Mouse (Mus musculus) midbrain, embryonic 13.5 days (tissue): ENCODE data around the gene Gm4491. TPM values are rescaled to one million over a fixed set of nuclear protein-coding genes. Genes with fewer than 3 reads are reported as not detected.
A peak's percentile ranks its signal among the peaks of the same experiment; 100 is the strongest.

Experiments
- ATAC-seq: fragments of 200-750 bp; cut with Nextera tagmentation; 2 replicates; pipeline ENCODE4 v1.8.0; 2017; ENCODE audit warnings: mild to moderate bottlenecking, moderate TSS enrichment, moderate library complexity
- H3K27ac ChIP-seq: fragments of 300-500 bp; sonication (generic); 2 replicates; pipeline ENCODE4 v1.5.1; 2015; ENCODE audit warnings: inconsistent platforms, mild to moderate bottlenecking, moderate library complexity
- H3K27me3 ChIP-seq: fragments of 300-500 bp; sonication (generic); 2 replicates; pipeline ENCODE4 v1.6.1; 2015; ENCODE audit warnings: mild to moderate bottlenecking, inconsistent platforms
- H3K36me3 ChIP-seq: fragments of 300-500 bp; sonication (generic); 2 replicates; pipeline ENCODE4 v1.6.1; 2015; ENCODE audit warnings: mild to moderate bottlenecking, inconsistent platforms
- H3K4me1 ChIP-seq: fragments of 300-500 bp; sonication (generic); replicated peaks from 2 replicates; pipeline ENCODE4 v1.6.1; 2015; ENCODE audit warnings: inconsistent platforms
- H3K4me2 ChIP-seq: fragments of 300-500 bp; sonication (generic); replicated peaks from 2 replicates; pipeline ENCODE4 v1.6.1; 2015; ENCODE audit warnings: moderate library complexity, mild to moderate bottlenecking, inconsistent platforms
- H3K4me3 ChIP-seq: fragments of 300-500 bp; sonication (generic); replicated peaks from 2 replicates; pipeline ENCODE4 v1.5.1; 2015; ENCODE audit warnings: mild to moderate bottlenecking, inconsistent platforms
- H3K9ac ChIP-seq: fragments of 300-500 bp; sonication (generic); replicated peaks from 2 replicates; pipeline ENCODE4 v1.6.1; 2015; ENCODE audit warnings: mild to moderate bottlenecking, inconsistent platforms
- H3K9me3 ChIP-seq: fragments of 300-500 bp; sonication (generic); 2 replicates; pipeline ENCODE4 v1.6.1; 2016; ENCODE audit warnings: mild to moderate bottlenecking, inconsistent platforms
- WGBS: fragments of 180-500 bp; shearing (Covaris S2); methylation state at CpG from one replicate; pipeline ENCODE4 v1.1.7; 2015; 5-methylcytosine and 5-hydroxymethylcytosine counted together
- polyA plus RNA-seq: library from polyadenylated mRNA; unstranded; fragments of >200 nt; fragmentation: Nextera tagmentation; extraction: Ambion mirVana; gene quantifications from 2 replicates; pipeline ENCODE4 v1.2.1, GENCODE M21; 2015

Gene Gm4491
- 0.09 TPM in 1 of 2 replicates, not detected in the other for polyA plus RNA-seq

- H3K4me3 ChIP-seq, result no peak within 1 kb of the TSS
- no peak within 1 kb of the TSS for H3K27ac ChIP-seq
Measured at GRCm38 (mm10) chr14:57115823-57116544, at the start of gene Gm4491. Gene Gm4491, minus strand, starts transcription at chr14:57115883.

DNA sequence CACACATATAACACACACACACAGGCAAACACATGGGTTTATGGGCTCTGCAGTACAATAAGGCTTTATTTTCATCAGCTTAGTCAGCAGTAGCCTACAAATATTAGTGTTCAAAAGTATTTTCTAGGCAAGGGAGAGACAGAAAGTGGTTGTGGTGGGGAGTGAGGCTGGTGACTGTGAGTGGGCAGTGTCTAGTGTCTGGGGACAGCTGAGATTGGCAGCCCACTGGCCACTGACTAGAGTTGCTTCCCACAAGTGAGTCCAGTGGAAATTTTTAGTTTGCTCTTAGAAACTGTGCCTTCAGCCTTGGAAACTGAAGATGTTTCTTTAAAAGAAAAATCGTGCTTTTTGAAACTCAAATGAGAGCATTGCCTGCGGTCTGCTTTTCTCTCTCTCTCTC lies 46.1 kb upstream of the Gm4491 start:
- Histone ChIP-seq H3K4me1 (0 out of 2 replicates have a peak, but pooled peaks cover 4% of the 10 kb centered on the region), H3K36me3 (no peaks in the 10 kb centered on the region), H3K27ac (no peak overlapping the region), H3K9me3 (no peaks in the 10 kb centered on the region), H3K4me3 (no peak overlapping the region), H3K4me2 (no peak overlapping the region), H3K27me3 (no peaks in the 10 kb centered on the region), H3K9ac (no peak overlapping the region)
- ATAC-seq, result no peak
- WGBS, result 80% methylated on average over 2 of the region's 2 CpGs

More at GRCm38 (mm10) chr14:57115823-57116544, at the start of gene Gm4491:
- Histone ChIP-seq H3K4me2 (peak within 1 kb of the TSS; percentile 37), H3K4me1 (peaks cover 12% of the 10 kb centered on the region), H3K27me3 (no peaks in the 10 kb centered on the region), H3K36me3 (no peaks in the 10 kb centered on the region), H3K9me3 (no peaks in the 10 kb centered on the region), H3K9ac (no peak within 1 kb of the TSS)
- ATAC-seq, result peak; percentile 94
- 9% methylated on average over 13 of the region's 13 CpGs for WGBS

DNA sequence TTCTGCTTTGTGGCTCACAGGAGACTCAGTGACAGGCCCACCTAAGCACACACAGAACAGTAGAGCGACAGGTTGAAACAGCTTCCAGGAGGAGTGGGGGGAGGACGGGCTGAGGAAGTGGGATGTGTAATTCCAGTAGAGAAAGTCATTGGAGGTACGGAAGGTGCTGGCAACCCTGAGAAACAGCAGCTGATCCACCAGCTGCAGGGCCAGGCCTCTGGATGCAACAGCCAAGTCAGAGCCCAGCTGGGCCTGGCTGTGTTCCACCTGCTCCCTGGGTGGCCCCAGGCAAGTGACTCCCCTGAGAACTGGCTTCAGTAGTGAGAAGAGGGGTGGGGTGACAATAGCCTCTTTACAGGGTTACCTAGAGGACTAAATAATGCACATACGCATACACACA lies 45.5 kb upstream of the Gm4491 start:
- H3K9me3 ChIP-seq, result no peaks in the 10 kb centered on the region
- no peak for ATAC-seq
- 82% methylated on average over 4 of the region's 4 CpGs for WGBS
- no peak overlapping the region for H3K27ac ChIP-seq
- H3K36me3 ChIP-seq, result no peaks in the 10 kb centered on the region
- H3K4me3 ChIP-seq, result no peak overlapping the region
- H3K4me1 ChIP-seq, result 0 out of 2 replicates have a peak, but pooled peaks cover 4% of the 10 kb centered on the region
- H3K27me3 ChIP-seq, result no peaks in the 10 kb centered on the region
- no peak overlapping the region for H3K4me2 ChIP-seq
- H3K9ac ChIP-seq, result no peak overlapping the region

GRCm38 (mm10) chr14:57154916-57155315 lies 39.2 kb upstream of the Gm4491 start:
- Histone ChIP-seq H3K36me3 (no peaks in the 10 kb centered on the region), H3K9ac (no peak overlapping the region), H3K4me3 (no peak overlapping the region), H3K27me3 (no peaks in the 10 kb centered on the region), H3K4me2 (no peak overlapping the region), H3K9me3 (no peaks in the 10 kb centered on the region), H3K27ac (no peak overlapping the region), H3K4me1 (0 out of 2 replicates have a peak, but pooled peaks cover 10% of the 10 kb centered on the region)
- whole genome bisulfite sequencing, result 47% methylated on average over 6 of the region's 6 CpGs
- no peak for ATAC-seq

- no peak overlapping the region for H3K4me2 ChIP-seq
- H3K4me1 ChIP-seq, result no peaks in the 10 kb centered on the region
- H3K27me3 ChIP-seq, result no peaks in the 10 kb centered on the region
- 72% methylated on average over 4 of the region's 4 CpGs for WGBS
- no peaks in the 10 kb centered on the region for H3K36me3 ChIP-seq
- H3K27ac ChIP-seq, result no peak overlapping the region
- no peak overlapping the region for H3K9ac ChIP-seq
- no peaks in the 10 kb centered on the region for H3K9me3 ChIP-seq
- no peak for ATAC-seq
- H3K4me3 ChIP-seq, result no peak overlapping the region
Measured at GRCm38 (mm10) chr14:57145741-57146140, 30.1 kb upstream of the Gm4491 start.

GRCm38 (mm10) chr14:57135265-57135664 lies 19.6 kb upstream of the Gm4491 start:
- WGBS, result 40% methylated on average over 8 of the region's 8 CpGs
- Histone ChIP-seq H3K27ac (no peak overlapping the region), H3K4me3 (no peak overlapping the region), H3K27me3 (peaks cover 42% of the 10 kb centered on the region), H3K36me3 (no peaks in the 10 kb centered on the region), H3K9ac (no peak overlapping the region), H3K4me2 (no peak overlapping the region), H3K4me1 (peaks cover 13% of the 10 kb centered on the region), H3K9me3 (no peaks in the 10 kb centered on the region)
- ATAC-seq, result no peak

- peak; percentile 71 for ATAC-seq
- 1% methylated on average over 33 of the region's 33 CpGs for WGBS
- Histone ChIP-seq H3K4me1 (peaks cover 13% of the 10 kb centered on the region), H3K9ac (0 out of 2 replicates have a peak within 1 kb of the TSS, but pooled peaks have one; percentile 42), H3K4me3 (peak within 1 kb of the TSS; percentile 43), H3K4me2 (peak within 1 kb of the TSS; percentile 75), H3K9me3 (no peaks in the 10 kb centered on the region), H3K36me3 (no peaks in the 10 kb centered on the region), H3K27ac (no peak within 1 kb of the TSS), H3K27me3 (peaks cover 42% of the 10 kb centered on the region)
Measured at GRCm38 (mm10) chr14:57133161-57133661, 17.5 kb upstream of the Gm4491 start, which contains the start of gene Gjb6. Gene Gjb6, minus strand, starts transcription at chr14:57133611.

GRCm38 (mm10) chr14:57127383-57127782 lies 11.7 kb upstream of the Gm4491 start:
- no peak overlapping the region for H3K4me3 ChIP-seq
- 73% methylated on average over 4 of the region's 4 CpGs for WGBS
- no peak for ATAC-seq

GRCm38 (mm10) chr14:57122295-57122694 lies 6.6 kb upstream of the Gm4491 start:
- Histone ChIP-seq H3K4me3 (no peak overlapping the region), H3K9me3 (no peaks in the 10 kb centered on the region), H3K27ac (no peak overlapping the region), H3K27me3 (no peaks in the 10 kb centered on the region), H3K4me1 (no peaks in the 10 kb centered on the region), H3K36me3 (no peaks in the 10 kb centered on the region), H3K4me2 (no peak overlapping the region), H3K9ac (no peak overlapping the region)
- WGBS, result 85% methylated on average over 7 of the region's 7 CpGs
- no peak for ATAC-seq

More at GRCm38 (mm10) chr14:57127383-57127782, 11.7 kb upstream of the Gm4491 start:
- Histone ChIP-seq H3K9ac (no peak overlapping the region), H3K4me1 (peaks cover under 1% of the 10 kb centered on the region; the same call in 1 of the 2 replicates), H3K27ac (no peak overlapping the region), H3K27me3 (peaks cover 12% of the 10 kb centered on the region), H3K4me2 (no peak overlapping the region), H3K9me3 (no peaks in the 10 kb centered on the region), H3K36me3 (no peaks in the 10 kb centered on the region)

DNA sequence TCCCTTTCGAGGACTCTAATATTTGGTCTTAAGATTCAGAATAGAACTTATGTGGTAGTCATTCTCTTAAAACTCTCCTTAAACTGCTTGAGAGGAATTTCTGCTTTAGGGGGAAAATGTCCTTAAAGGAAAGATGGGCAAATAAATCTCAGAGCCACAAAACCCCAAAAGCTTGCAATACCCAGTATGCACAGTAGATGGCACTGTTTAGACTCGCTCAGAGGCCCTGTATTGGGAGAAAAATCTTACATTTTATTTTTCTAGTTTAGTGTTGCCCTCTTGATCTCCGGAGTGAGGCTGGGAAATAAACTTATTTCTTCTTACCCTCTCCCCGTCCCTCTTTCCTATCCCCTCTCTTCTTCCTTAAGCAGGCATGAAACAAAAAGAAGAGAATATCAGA lies 6.5 kb downstream of the Gm4491 start:
- H3K4me3 ChIP-seq, result no peak overlapping the region
- H3K4me1 ChIP-seq, result peaks cover 11% of the 10 kb centered on the region
- no peak for ATAC-seq
- 5% methylated on average over 4 of the region's 4 CpGs for WGBS
- H3K9me3 ChIP-seq, result no peaks in the 10 kb centered on the region
- no peak overlapping the region for H3K9ac ChIP-seq
- no peak overlapping the region for H3K27ac ChIP-seq
- H3K36me3 ChIP-seq, result no peaks in the 10 kb centered on the region
- H3K27me3 ChIP-seq, result peaks cover 39% of the 10 kb centered on the region
- H3K4me2 ChIP-seq, result no peak overlapping the region

GRCm38 (mm10) chr14:57107916-57108315 lies 7.8 kb downstream of the Gm4491 start:
- no peak for ATAC-seq
- WGBS, result 70% methylated on average over 5 of the region's 5 CpGs
- H3K4me2 ChIP-seq, result no peak overlapping the region
- H3K9me3 ChIP-seq, result no peaks in the 10 kb centered on the region
- peaks cover 18% of the 10 kb centered on the region for H3K4me1 ChIP-seq
- no peak overlapping the region for H3K27ac ChIP-seq
- H3K9ac ChIP-seq, result no peak overlapping the region
- H3K36me3 ChIP-seq, result no peaks in the 10 kb centered on the region
- H3K4me3 ChIP-seq, result no peak overlapping the region
- peaks cover 52% of the 10 kb centered on the region for H3K27me3 ChIP-seq

DNA sequence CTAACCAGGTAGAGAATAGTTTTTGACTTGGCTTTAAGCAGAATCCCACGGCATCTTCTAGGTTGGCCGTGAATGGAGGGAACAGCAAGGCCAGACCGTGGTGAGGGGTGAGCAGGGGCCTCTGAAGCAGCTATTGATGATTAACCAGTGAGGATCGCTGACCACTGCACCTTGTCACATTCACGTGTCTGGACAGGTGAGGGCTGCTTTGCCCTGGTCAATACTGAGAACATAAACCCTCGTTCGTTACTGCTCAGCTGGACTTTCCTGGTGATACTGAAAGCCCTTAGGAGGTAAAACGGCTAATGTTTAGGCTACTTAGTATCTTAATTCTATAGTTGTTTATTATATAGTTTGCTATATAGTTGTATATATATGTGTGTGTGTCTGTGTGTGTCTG lies 8.6 kb downstream of the Gm4491 start:
- no peak for ATAC-seq
- no peak overlapping the region for H3K4me3 ChIP-seq
- peaks cover 18% of the 10 kb centered on the region for H3K4me1 ChIP-seq
- no peaks in the 10 kb centered on the region for H3K9me3 ChIP-seq
- no peaks in the 10 kb centered on the region for H3K36me3 ChIP-seq
- WGBS, result 83% methylated on average over 8 of the region's 8 CpGs
- no peak overlapping the region for H3K27ac ChIP-seq
- no peak overlapping the region for H3K9ac ChIP-seq
- no peak overlapping the region for H3K4me2 ChIP-seq
- peaks cover 60% of the 10 kb centered on the region for H3K27me3 ChIP-seq
